Mouse (Mus musculus): ENCODE results near the gene Slc24a4. TPM values are rescaled to one million over a fixed set of nuclear protein-coding genes. Genes with fewer than 3 reads are reported as not detected.

The Slc24a4 gene
- polyA plus RNA-seq, 1 experiment from 2014 or later = 0.38 TPM

- H3K4me2 ChIP-seq (ENCODE audit: low read depth, low read length) = no peak overlapping the region
- H3K4me3 ChIP-seq (ENCODE audit: low read depth, low read length) = no peak overlapping the region
- no peaks in the 10 kb centered on the region for H3K9me3 ChIP-seq (replicated peaks; ENCODE audit: control insufficient read depth, low read length)
- H3K4me1 ChIP-seq (ENCODE audit: control insufficient read depth, low read depth, low read length) = no peaks in the 10 kb centered on the region
- H3K27me3 ChIP-seq (ENCODE audit: control insufficient read depth, insufficient read depth, low read depth, low read length) = no peaks in the 10 kb centered on the region
- no peaks in the 10 kb centered on the region for H3K36me3 ChIP-seq (ENCODE audit: control insufficient read depth, insufficient read depth)
- no peak overlapping the region for H3K27ac ChIP-seq (ENCODE audit: low read length)
- WGBS (ENCODE audit: insufficient replicate concordance) = 50% methylated on average over 2 of the region's 2 CpGs
- no peak overlapping the region for H3K9ac ChIP-seq (ENCODE audit: low read depth, low read length)
- ATAC-seq (ENCODE audit: low read depth) = no peak
These were observed 20.2 kb downstream of the Slc24a4 start for GRCm38 (mm10) chr12:102148746-102149145.

- 69% methylated on average over 7 of the region's 7 CpGs for WGBS (ENCODE audit: insufficient replicate concordance)
- no peak for ATAC-seq (ENCODE audit: low read depth)
These were observed 22.7 kb downstream of the Slc24a4 start for GRCm38 (mm10) chr12:102151185-102151584.

GRCm38 (mm10) chr12:102153796-102154195, 25.3 kb downstream of the Slc24a4 start:
- Histone ChIP-seq H3K4me3 (ENCODE audit: low read depth, low read length) (no peak overlapping the region), H3K27ac (ENCODE audit: low read length) (no peak overlapping the region), H3K9ac (ENCODE audit: low read depth, low read length) (no peak overlapping the region), H3K9me3 (replicated peaks; ENCODE audit: control insufficient read depth, low read length) (no peaks in the 10 kb centered on the region), H3K4me2 (ENCODE audit: low read depth, low read length) (no peak overlapping the region), H3K27me3 (ENCODE audit: control insufficient read depth, insufficient read depth, low read depth, low read length) (no peaks in the 10 kb centered on the region), H3K36me3 (ENCODE audit: control insufficient read depth, insufficient read depth) (no peaks in the 10 kb centered on the region), H3K4me1 (ENCODE audit: control insufficient read depth, low read depth, low read length) (no peaks in the 10 kb centered on the region)
- ATAC-seq (ENCODE audit: low read depth) = no peak
- 66% methylated on average over 7 of the region's 7 CpGs for WGBS (ENCODE audit: insufficient replicate concordance)

More at GRCm38 (mm10) chr12:102151185-102151584, 22.7 kb downstream of the Slc24a4 start:
- Histone ChIP-seq H3K4me1 (ENCODE audit: control insufficient read depth, low read depth, low read length) (no peaks in the 10 kb centered on the region), H3K4me3 (ENCODE audit: low read depth, low read length) (no peak overlapping the region), H3K9me3 (replicated peaks; ENCODE audit: control insufficient read depth, low read length) (no peaks in the 10 kb centered on the region), H3K9ac (ENCODE audit: low read depth, low read length) (no peak overlapping the region), H3K27ac (ENCODE audit: low read length) (no peak overlapping the region), H3K4me2 (ENCODE audit: low read depth, low read length) (no peak overlapping the region), H3K36me3 (ENCODE audit: control insufficient read depth, insufficient read depth) (no peaks in the 10 kb centered on the region), H3K27me3 (ENCODE audit: control insufficient read depth, insufficient read depth, low read depth, low read length) (no peaks in the 10 kb centered on the region)

- WGBS (ENCODE audit: insufficient replicate concordance) = 30% methylated on average over 1 of the region's 1 CpGs
- H3K9ac ChIP-seq (ENCODE audit: low read depth, low read length) = no peak overlapping the region
- no peaks in the 10 kb centered on the region for H3K36me3 ChIP-seq (ENCODE audit: control insufficient read depth, insufficient read depth)
- H3K9me3 ChIP-seq (replicated peaks; ENCODE audit: control insufficient read depth, low read length) = no peaks in the 10 kb centered on the region
- no peak overlapping the region for H3K27ac ChIP-seq (ENCODE audit: low read length)
- no peak for ATAC-seq (ENCODE audit: low read depth)
- no peaks in the 10 kb centered on the region for H3K4me1 ChIP-seq (ENCODE audit: control insufficient read depth, low read depth, low read length)
- no peaks in the 10 kb centered on the region for H3K27me3 ChIP-seq (ENCODE audit: control insufficient read depth, insufficient read depth, low read depth, low read length)
- no peak overlapping the region for H3K4me2 ChIP-seq (ENCODE audit: low read depth, low read length)
- no peak overlapping the region for H3K4me3 ChIP-seq (ENCODE audit: low read depth, low read length)
These were observed 26.3 kb downstream of the Slc24a4 start for GRCm38 (mm10) chr12:102154815-102155214.

- Histone ChIP-seq H3K4me2 (ENCODE audit: low read depth, low read length) (no peak overlapping the region), H3K36me3 (ENCODE audit: control insufficient read depth, insufficient read depth) (no peaks in the 10 kb centered on the region), H3K9ac (ENCODE audit: low read depth, low read length) (no peak overlapping the region), H3K4me3 (ENCODE audit: low read depth, low read length) (no peak overlapping the region), H3K9me3 (replicated peaks; ENCODE audit: control insufficient read depth, low read length) (no peaks in the 10 kb centered on the region), H3K4me1 (ENCODE audit: control insufficient read depth, low read depth, low read length) (no peaks in the 10 kb centered on the region), H3K27me3 (ENCODE audit: control insufficient read depth, insufficient read depth, low read depth, low read length) (no peaks in the 10 kb centered on the region), H3K27ac (ENCODE audit: low read length) (no peak overlapping the region)
- WGBS (ENCODE audit: insufficient replicate concordance) = 72% methylated on average over 7 of the region's 7 CpGs
- ATAC-seq (ENCODE audit: low read depth) = no peak
These were observed 36.1 kb downstream of the Slc24a4 start for GRCm38 (mm10) chr12:102164632-102165031.

- Histone ChIP-seq H3K4me1 (ENCODE audit: control insufficient read depth, low read depth, low read length) (no peaks in the 10 kb centered on the region), H3K27me3 (ENCODE audit: control insufficient read depth, insufficient read depth, low read depth, low read length) (no peaks in the 10 kb centered on the region), H3K4me2 (ENCODE audit: low read depth, low read length) (no peak overlapping the region), H3K36me3 (ENCODE audit: control insufficient read depth, insufficient read depth) (no peaks in the 10 kb centered on the region), H3K27ac (ENCODE audit: low read length) (no peak overlapping the region), H3K9me3 (replicated peaks; ENCODE audit: control insufficient read depth, low read length) (no peaks in the 10 kb centered on the region), H3K9ac (ENCODE audit: low read depth, low read length) (no peak overlapping the region), H3K4me3 (ENCODE audit: low read depth, low read length) (no peak overlapping the region)
- 40% methylated on average over 5 of the region's 5 CpGs for WGBS (ENCODE audit: insufficient replicate concordance)
- ATAC-seq (ENCODE audit: low read depth) = no peak
These were observed 38.2 kb downstream of the Slc24a4 start for GRCm38 (mm10) chr12:102166691-102167261.

GRCm38 (mm10) chr12:102167302-102167701, 38.8 kb downstream of the Slc24a4 start:
- Histone ChIP-seq H3K27ac (ENCODE audit: low read length) (no peak overlapping the region), H3K4me3 (ENCODE audit: low read depth, low read length) (no peak overlapping the region), H3K9ac (ENCODE audit: low read depth, low read length) (no peak overlapping the region), H3K36me3 (ENCODE audit: control insufficient read depth, insufficient read depth) (no peaks in the 10 kb centered on the region), H3K4me1 (ENCODE audit: control insufficient read depth, low read depth, low read length) (no peaks in the 10 kb centered on the region), H3K27me3 (ENCODE audit: control insufficient read depth, insufficient read depth, low read depth, low read length) (no peaks in the 10 kb centered on the region), H3K4me2 (ENCODE audit: low read depth, low read length) (no peak overlapping the region), H3K9me3 (replicated peaks; ENCODE audit: control insufficient read depth, low read length) (no peaks in the 10 kb centered on the region)
- 21% methylated on average over 5 of the region's 5 CpGs for WGBS (ENCODE audit: insufficient replicate concordance)
- ATAC-seq (ENCODE audit: low read depth) = no peak

GRCm38 (mm10) chr12:102172746-102173145, 44.2 kb downstream of the Slc24a4 start:
- no peak for ATAC-seq (ENCODE audit: low read depth)

GRCm38 (mm10) chr12:102173345-102173744, 44.8 kb downstream of the Slc24a4 start:
- ATAC-seq (ENCODE audit: low read depth) = no peak
- WGBS (ENCODE audit: insufficient replicate concordance) = 63% methylated on average over 5 of the region's 5 CpGs
- Histone ChIP-seq H3K4me2 (ENCODE audit: low read depth, low read length) (no peak overlapping the region), H3K9ac (ENCODE audit: low read depth, low read length) (no peak overlapping the region), H3K4me3 (ENCODE audit: low read depth, low read length) (no peak overlapping the region), H3K9me3 (replicated peaks; ENCODE audit: control insufficient read depth, low read length) (no peaks in the 10 kb centered on the region), H3K27me3 (ENCODE audit: control insufficient read depth, insufficient read depth, low read depth, low read length) (no peaks in the 10 kb centered on the region), H3K4me1 (ENCODE audit: control insufficient read depth, low read depth, low read length) (no peaks in the 10 kb centered on the region), H3K27ac (ENCODE audit: low read length) (no peak overlapping the region), H3K36me3 (ENCODE audit: control insufficient read depth, insufficient read depth) (no peaks in the 10 kb centered on the region)

More at GRCm38 (mm10) chr12:102172746-102173145, 44.2 kb downstream of the Slc24a4 start:
- Histone ChIP-seq H3K36me3 (ENCODE audit: control insufficient read depth, insufficient read depth) (no peaks in the 10 kb centered on the region), H3K4me1 (ENCODE audit: control insufficient read depth, low read depth, low read length) (no peaks in the 10 kb centered on the region), H3K9me3 (replicated peaks; ENCODE audit: control insufficient read depth, low read length) (no peaks in the 10 kb centered on the region), H3K4me3 (ENCODE audit: low read depth, low read length) (no peak overlapping the region), H3K27ac (ENCODE audit: low read length) (no peak overlapping the region), H3K4me2 (ENCODE audit: low read depth, low read length) (no peak overlapping the region), H3K27me3 (ENCODE audit: control insufficient read depth, insufficient read depth, low read depth, low read length) (no peaks in the 10 kb centered on the region), H3K9ac (ENCODE audit: low read depth, low read length) (no peak overlapping the region)
- 54% methylated on average over 11 of the region's 11 CpGs for WGBS (ENCODE audit: insufficient replicate concordance)
